Mouse (Mus musculus) left cerebral cortex, postnatal 36 days (tissue): ENCODE data around the gene Nemp1. TPM values are rescaled to one million over a fixed set of nuclear protein-coding genes. Genes with fewer than 3 reads are reported as not detected.

ENCODE experiments used
- DNase-seq, 2 experiments: peaks; one replicate each; pipeline ENCODE4 v3.0.0; 2021 to 2022; ENCODE audit warnings: low spot score in 2 of 2, mixed read lengths in 1 of 2
- intact Hi-C: fragments of 180-260 bp; cut with DNase I; formaldehyde crosslinking; loops from one replicate; pipeline ENCODE4 v1.15.1; 2025
- total RNA-seq, 2 experiments: library from RNA; stranded (reverse); gene quantifications; 2 replicates each; pipeline ENCODE4 v1.2.3; 2021

Nemp1 gene
- 1 to 10 TPM; 3.5 to 3.9 TPM for total RNA-seq

GRCm38 (mm10) chr10:127666501-127667268, at the start of gene Nemp1:
Gene Nemp1, plus strand, starts transcription at chr10:127666901.
- peak; percentile 80 to 82 for DNase-seq

GRCm38 (mm10) chr10:127617294-127617693, 49.4 kb upstream of the Nemp1 start:
- intact Hi-C loops, result no loop called here
- no peak for DNase-seq

More at GRCm38 (mm10) chr10:127666501-127667268, at the start of gene Nemp1:
- intact Hi-C loops, result loop anchor here (5.0 kb wide), 1 partner anchor 44 kb away; the partner anchor contains the start of gene Lrp1

GRCm38 (mm10) chr10:127618173-127618572, 48.5 kb upstream of the Nemp1 start:
- intact Hi-C loops, result no loop called here
- no peak for DNase-seq

GRCm38 (mm10) chr10:127619119-127619721, 47.5 kb upstream of the Nemp1 start:
- intact Hi-C loops, result no loop called here
- DNase-seq, result peak in 1 of 2 experiments; percentile 8

- intact Hi-C loops, result loop anchor here (5.0 kb wide), 1 partner anchor 47 kb away; the partner anchor contains the start of genes Nab2 and Nemp1
- peak in 1 of 2 experiments; percentile 48 for DNase-seq
These were observed 46.7 kb upstream of the Nemp1 start for GRCm38 (mm10) chr10:127619941-127620405.

GRCm38 (mm10) chr10:127620406-127621190, 46.1 kb upstream of the Nemp1 start, which contains the start of gene Lrp1:
Gene Lrp1, minus strand, starts transcription at chr10:127621148.
- DNase-seq, result peak in 1 of 2 experiments; percentile 47

GRCm38 (mm10) chr10:127621191-127622056, 45.3 kb upstream of the Nemp1 start:
- intact Hi-C loops, result loop anchor here (5.0 kb wide), 1 partner anchor 46 kb away; the partner anchor contains the start of genes Nab2 and Nemp1
- peak; percentile 89 for DNase-seq

More at GRCm38 (mm10) chr10:127620406-127621190, 46.1 kb upstream of the Nemp1 start, which contains the start of gene Lrp1:
- intact Hi-C loops, result loop anchor here (5.0 kb wide), 1 partner anchor 47 kb away; the partner anchor contains the start of genes Nab2 and Nemp1

GRCm38 (mm10) chr10:127622057-127622392, 44.7 kb upstream of the Nemp1 start:
- DNase-seq, result peak in 1 of 2 experiments; percentile 45
- intact Hi-C loops, result loop anchor here (5.0 kb wide), 1 partner anchor 45 kb away; the partner anchor contains the start of genes Nab2 and Nemp1

GRCm38 (mm10) chr10:127622661-127623060, 44.0 kb upstream of the Nemp1 start:
- intact Hi-C loops, result loop anchor here (5.0 kb wide), 1 partner anchor 45 kb away; the partner anchor contains the start of genes Nab2 and Nemp1
- DNase-seq, result no peak

- intact Hi-C loops, result loop anchor here (5.0 kb wide), 1 partner anchor 44 kb away; the partner anchor contains the start of genes Nab2 and Nemp1
- DNase-seq, result no peak
These were observed 43.1 kb upstream of the Nemp1 start for GRCm38 (mm10) chr10:127623439-127624216.

GRCm38 (mm10) chr10:127626433-127626832, 40.3 kb upstream of the Nemp1 start:
- intact Hi-C loops, result loop anchor here (2.0 kb wide), 1 partner anchor 58 kb away; no protein-coding TSS in a partner anchor

GRCm38 (mm10) chr10:127631261-127632214, 35.2 kb upstream of the Nemp1 start:
- intact Hi-C loops, result no loop called here
- no peak for DNase-seq

More at GRCm38 (mm10) chr10:127626433-127626832, 40.3 kb upstream of the Nemp1 start:
- peak in 1 of 2 experiments; percentile 13 for DNase-seq

GRCm38 (mm10) chr10:127632668-127633271, 33.9 kb upstream of the Nemp1 start:
- no peak for DNase-seq
- intact Hi-C loops, result no loop called here

GRCm38 (mm10) chr10:127640421-127640820, 26.3 kb upstream of the Nemp1 start:
- intact Hi-C loops, result loop anchor here (5.0 kb wide), 2 partner anchors 92 to 367 kb away; partner anchors contain the start of gene Hsd17b6
- DNase-seq, result no peak

GRCm38 (mm10) chr10:127641861-127642771, 24.6 kb upstream of the Nemp1 start:
- intact Hi-C loops, result loop anchor here (2.0 to 5.0 kb wide), 3 partner anchors 33 to 365 kb away; partner anchors contain the start of gene Hsd17b6
- peak; percentile 78 to 81 for DNase-seq
